Mouse (Mus musculus) megakaryocyte, embryonic 14.5 days (primary cell): ENCODE data around the gene Clca3a1.

Experiments used
- FLI1 ChIP-seq: IDR thresholded peaks from 2 replicates; pipeline ENCODE4 v1.6.1; 2012; ENCODE audit warnings: low read length, inconsistent platforms, mixed read lengths
- GATA1 ChIP-seq: IDR thresholded peaks from 3 replicates; pipeline ENCODE4 v1.6.1; 2012; ENCODE audit warnings: mixed read lengths, low read length, inconsistent platforms, borderline replicate concordance

DNA sequence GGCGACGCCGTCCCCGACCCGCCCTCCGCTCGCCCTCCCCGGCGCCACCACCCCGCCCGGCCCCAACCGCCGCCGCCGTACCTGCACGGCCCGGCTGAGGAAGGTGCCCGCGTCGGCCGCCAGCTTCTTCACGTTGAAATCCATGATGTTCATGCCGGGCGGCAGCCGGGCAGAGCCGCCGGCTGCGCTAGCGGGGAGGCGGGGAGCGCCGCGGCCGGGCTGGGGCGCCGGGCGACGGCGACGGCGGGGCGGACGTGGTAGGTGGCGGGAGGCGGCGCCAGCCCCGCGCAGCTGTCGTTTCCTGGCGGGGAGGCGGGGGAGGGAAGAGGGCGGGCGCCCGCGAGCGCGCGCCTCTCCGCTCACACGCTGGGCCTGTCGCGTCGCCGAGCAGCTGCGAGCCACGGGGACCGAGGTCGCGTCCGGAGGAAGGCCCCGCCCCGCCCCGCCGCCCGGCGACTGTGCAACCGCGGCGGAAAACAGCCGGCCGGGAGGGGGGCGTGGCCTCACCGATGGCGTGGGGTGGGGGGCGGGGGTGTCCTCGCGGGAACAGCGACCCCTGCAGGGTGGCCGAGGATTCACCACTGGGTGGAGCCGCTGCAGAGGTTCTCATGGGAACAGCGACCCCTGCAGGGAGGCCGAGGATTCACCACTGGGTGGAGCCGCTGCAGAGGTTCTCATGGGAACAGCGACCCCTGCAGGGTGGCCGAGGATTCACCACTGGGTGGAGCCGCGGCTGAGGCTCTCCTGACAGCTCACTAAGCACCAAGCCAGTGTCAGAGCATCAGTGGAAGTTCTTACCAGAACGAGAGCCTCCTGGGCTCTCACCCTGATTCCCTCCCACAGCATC lies 40.7 kb downstream of the Clca3a1 start, which contains the start of gene Sh3glb1:
- TF ChIP-seq FLI1 (no peak), GATA1 (no peak)
